Mouse (Mus musculus) heart, adult 2 months (tissue): ENCODE data around the gene St8sia1.

Experiments
- CTCF ChIP-seq: fragments of 200-600 bp; IDR thresholded peaks from 2 replicates; pipeline ENCODE4 v1.8.1; 2022; ENCODE audit warnings: antibody characterized with exemption, mild to moderate bottlenecking, moderate library complexity
- EP300 ChIP-seq: fragments of 200-500 bp; IDR thresholded peaks from 2 replicates; pipeline ENCODE4 v1.6.1; 2011; ENCODE audit warnings: low read depth, low read length, control low read depth; ENCODE audit not compliant: insufficient read depth
- POLR2A ChIP-seq: fragments of 200-500 bp; IDR thresholded peaks from 2 replicates; pipeline ENCODE4 v1.6.1; 2011; ENCODE audit warnings: mild to moderate bottlenecking, low read depth, low read length, control low read depth; ENCODE audit not compliant: insufficient read depth

DNA sequence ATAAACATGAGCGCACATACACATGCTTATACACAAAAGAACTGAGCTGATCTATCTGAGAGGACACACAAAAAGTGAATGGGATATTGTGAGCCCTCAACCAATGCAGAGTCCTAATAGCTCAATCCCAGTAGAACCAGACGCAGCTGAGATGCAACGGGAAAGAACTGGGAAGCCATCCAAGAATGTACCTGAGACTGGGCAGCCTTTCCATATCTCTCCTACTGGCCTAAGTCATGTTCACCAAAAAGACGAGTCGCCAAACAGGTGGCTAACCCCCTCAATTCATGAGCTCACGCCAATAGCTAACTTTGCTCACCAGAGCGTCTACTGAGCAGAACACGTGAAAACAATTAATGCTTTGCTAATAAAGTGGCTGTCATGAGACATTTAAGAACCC, 20.8 kb downstream of the St8sia1 start:
- no peak for TF ChIP-seq CTCF
- TF ChIP-seq POLR2A: no peak
- TF ChIP-seq EP300: no peak
